Mouse (Mus musculus) urinary bladder, postnatal 14 days (tissue): ENCODE measurements around the gene Crlf1.
"Not testable (repeated sequence)": the region's sequence is repeated elsewhere in the genome, so short reads cannot be mapped to it uniquely, and the experiment has no call there.

Experiments
- DNase-seq: peaks from one replicate; pipeline ENCODE4 v3.0.0; 2021; ENCODE audit warnings: low spot score

The Crlf1 gene

GRCm38 (mm10) chr8:70500386-70501301, 7.7 kb downstream of the Crlf1 start:
- DNase-seq: no peak

GRCm38 (mm10) chr8:70501820-70502529, 9.0 kb downstream of the Crlf1 start:
- no peak for DNase-seq

GRCm38 (mm10) chr8:70502540-70502939, 9.6 kb downstream of the Crlf1 start:
- DNase-seq: no peak

- peak; percentile 65 for DNase-seq
Observed at GRCm38 (mm10) chr8:70503062-70503750, 10.2 kb downstream of the Crlf1 start.

- DNase-seq: no peak
Observed at GRCm38 (mm10) chr8:70504291-70504716, 11.3 kb downstream of the Crlf1 start.

GRCm38 (mm10) chr8:70504851-70505250, 11.9 kb downstream of the Crlf1 start:
- peak; percentile 85 for DNase-seq

- DNase-seq: no peak
Observed at GRCm38 (mm10) chr8:70505698-70506327, 12.9 kb downstream of the Crlf1 start.

- peak; percentile 94 for DNase-seq
Observed at GRCm38 (mm10) chr8:70506328-70507026, 13.5 kb downstream of the Crlf1 start, which contains the start of gene Rex1bd. Gene Rex1bd (minus strand): TSS chr8:70506752.

GRCm38 (mm10) chr8:70507027-70507393, 14.1 kb downstream of the Crlf1 start:
- no peak for DNase-seq

GRCm38 (mm10) chr8:70509281-70509952, 16.5 kb downstream of the Crlf1 start:
- no peak for DNase-seq

- DNase-seq: peak; percentile 97
Observed at GRCm38 (mm10) chr8:70510228-70510915, 17.4 kb downstream of the Crlf1 start, which contains the start of gene Uba52. Gene Uba52 (minus strand): TSS chr8:70510801.

GRCm38 (mm10) chr8:70511174-70511573, 18.2 kb downstream of the Crlf1 start:
- DNase-seq: not testable (repeated sequence)

GRCm38 (mm10) chr8:70511770-70512169, 18.8 kb downstream of the Crlf1 start:
- no peak for DNase-seq

- DNase-seq: no peak
Observed at GRCm38 (mm10) chr8:70512253-70512903, 19.4 kb downstream of the Crlf1 start.

- DNase-seq: no peak
Observed at GRCm38 (mm10) chr8:70513441-70513840, 20.5 kb downstream of the Crlf1 start.

GRCm38 (mm10) chr8:70517940-70518643, 25.1 kb downstream of the Crlf1 start:
- no peak for DNase-seq

GRCm38 (mm10) chr8:70519043-70519442, 26.1 kb downstream of the Crlf1 start:
- no peak for DNase-seq

GRCm38 (mm10) chr8:70519606-70520005, 26.6 kb downstream of the Crlf1 start:
- DNase-seq: no peak
